Mouse (Mus musculus): ENCODE data around the gene Muc3.
A peak's percentile ranks its signal among the peaks of the same experiment; 100 is the strongest.
"Not testable (repeated sequence)": the region's sequence is repeated elsewhere in the genome, so short reads cannot be mapped to it uniquely, and the experiment has no call there.

Gene Muc3

DNA sequence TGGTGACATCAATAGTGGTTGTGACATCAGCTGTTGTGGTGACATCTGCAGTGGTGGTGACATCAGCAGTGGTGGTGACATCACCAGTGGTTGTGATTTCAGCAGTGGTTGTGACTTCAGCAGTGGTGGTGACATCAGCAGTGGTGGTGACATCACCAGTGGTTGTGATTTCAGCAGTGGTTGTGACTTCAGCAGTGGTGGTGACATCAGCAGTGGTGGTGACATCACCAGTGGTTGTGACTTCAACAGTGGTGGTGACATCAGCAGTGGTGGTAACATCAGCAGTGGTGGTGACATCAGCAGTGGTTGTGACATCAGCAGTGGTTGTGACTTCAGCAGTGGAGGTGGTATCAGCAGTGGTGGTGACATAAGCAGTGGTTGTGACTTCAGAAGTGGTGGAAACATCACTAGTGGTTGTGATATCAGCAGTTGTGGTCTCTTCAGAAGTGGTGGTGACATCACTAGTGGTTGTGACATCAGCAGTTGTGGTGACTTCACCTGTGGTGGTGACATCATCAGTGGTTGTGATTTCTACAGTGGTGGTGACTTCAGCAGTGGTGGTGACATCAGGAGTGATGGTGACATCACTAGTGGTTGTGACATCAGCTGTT is at the start of gene Muc3:
Muc3 (minus strand) TSS at position 51 of the 611 bp plus-strand sequence.
- not testable (repeated sequence) for DNase-seq (ENCODE audit: low spot score in 2 of 2)

DNA sequence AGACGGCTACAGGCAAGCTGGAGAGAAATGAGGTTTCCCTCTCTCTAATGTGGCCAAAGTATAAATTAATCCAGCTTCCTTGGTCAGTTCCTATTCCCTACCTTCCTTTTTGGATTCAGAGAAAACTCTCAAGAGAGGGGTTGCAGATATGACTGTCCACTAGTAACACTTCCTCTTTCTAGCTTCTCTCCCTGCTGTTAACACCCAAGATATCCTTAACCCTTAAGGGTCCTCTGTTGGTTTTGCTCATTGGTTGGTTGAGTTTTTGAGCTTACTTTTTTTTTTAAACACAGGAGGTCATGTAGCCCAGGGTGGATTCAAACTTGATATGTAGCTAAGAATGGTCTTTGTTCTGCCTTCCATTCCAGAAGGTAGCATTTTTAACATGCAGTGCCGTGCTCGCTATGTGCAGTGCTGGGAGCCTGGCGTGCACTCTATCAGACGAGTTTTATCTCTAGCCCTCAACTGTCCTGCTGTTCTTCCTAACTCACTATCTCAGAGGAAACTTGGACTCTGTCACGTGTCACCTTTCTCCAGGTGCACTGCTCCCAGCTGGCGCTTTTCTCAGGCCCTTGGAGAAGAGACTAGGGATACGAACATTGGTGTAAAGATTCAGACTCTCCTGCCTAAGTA is 45.5 kb upstream of the Muc3 start:
- no peak for DNase-seq (ENCODE audit: low spot score in 2 of 2)

DNA sequence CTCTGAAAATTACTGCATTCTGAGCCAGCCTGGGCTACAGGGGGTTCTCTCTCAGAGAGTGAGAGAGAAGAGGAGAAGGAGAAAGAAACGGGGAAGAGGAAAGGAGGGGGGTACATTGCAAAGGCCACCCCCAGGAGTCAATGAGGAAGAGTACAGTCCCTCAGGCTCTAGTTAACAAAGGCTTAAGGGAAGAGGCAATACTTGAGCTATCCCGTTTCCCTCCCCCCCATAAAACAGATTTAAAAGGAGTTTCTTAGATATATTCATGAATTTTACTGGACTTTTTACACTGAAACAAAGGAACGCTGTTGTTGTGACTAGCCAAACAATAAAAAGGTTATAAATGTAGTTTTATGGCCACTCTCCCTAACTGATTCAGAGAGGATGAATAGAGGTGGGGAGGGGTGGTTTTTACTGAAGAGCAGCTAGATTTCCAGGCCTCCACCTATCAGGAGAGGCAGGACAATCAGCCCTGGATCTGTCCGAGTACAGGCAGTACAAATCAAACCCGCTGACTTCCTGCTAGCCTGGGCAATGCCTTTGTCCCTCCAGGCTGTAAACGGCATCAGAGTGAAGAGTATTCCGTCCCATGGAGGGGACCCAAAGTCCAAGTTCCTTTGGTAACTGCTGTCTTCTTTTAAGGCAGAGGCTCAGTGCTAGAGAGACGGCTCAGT is 44.3 kb upstream of the Muc3 start:
- DNase-seq (ENCODE audit: low spot score in 2 of 2): no peak

DNA sequence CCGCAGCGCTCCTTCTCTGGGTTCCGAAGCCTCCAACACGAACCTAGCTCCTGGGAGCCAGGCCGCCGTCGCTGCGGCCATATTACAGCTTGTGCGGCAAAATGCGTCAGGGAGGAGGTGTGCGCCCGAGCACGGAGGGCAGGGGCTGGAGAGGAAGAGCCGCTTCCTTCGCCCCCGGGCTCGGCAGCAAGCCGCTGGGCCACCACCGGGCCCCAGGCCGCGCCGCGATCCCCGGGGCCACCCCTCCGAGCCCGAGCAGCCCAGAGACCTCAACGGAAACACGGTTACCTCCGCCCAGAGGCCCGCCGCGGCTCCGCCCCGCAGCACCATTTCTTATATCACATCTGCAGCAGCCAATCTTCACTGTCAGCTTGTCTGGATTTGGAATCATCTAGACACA is 40.2 kb upstream of the Muc3 start:
- peak; percentile 67 to 68 for DNase-seq (ENCODE audit: low spot score in 2 of 2)

DNA sequence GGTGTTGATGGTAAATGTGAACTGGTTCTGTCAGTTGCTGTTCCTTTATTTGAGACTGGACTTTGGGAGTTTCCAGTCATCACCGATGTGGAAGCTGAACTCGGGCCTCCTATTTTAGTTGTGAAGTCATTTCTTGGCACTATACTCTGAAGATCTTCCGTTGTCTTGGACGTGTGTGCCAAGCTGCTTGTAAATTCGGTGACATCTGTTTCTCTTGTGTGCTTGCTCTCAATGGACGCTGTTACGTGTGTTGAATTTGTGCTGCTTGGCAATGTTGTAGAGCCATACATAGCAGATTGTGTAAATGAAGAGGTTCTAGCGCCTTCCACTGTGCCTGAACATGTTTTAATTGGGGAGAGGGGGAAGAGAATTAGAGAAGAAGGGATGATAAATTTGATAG is 36.2 kb upstream of the Muc3 start:
- no peak for DNase-seq (ENCODE audit: low spot score in 2 of 2)

DNA sequence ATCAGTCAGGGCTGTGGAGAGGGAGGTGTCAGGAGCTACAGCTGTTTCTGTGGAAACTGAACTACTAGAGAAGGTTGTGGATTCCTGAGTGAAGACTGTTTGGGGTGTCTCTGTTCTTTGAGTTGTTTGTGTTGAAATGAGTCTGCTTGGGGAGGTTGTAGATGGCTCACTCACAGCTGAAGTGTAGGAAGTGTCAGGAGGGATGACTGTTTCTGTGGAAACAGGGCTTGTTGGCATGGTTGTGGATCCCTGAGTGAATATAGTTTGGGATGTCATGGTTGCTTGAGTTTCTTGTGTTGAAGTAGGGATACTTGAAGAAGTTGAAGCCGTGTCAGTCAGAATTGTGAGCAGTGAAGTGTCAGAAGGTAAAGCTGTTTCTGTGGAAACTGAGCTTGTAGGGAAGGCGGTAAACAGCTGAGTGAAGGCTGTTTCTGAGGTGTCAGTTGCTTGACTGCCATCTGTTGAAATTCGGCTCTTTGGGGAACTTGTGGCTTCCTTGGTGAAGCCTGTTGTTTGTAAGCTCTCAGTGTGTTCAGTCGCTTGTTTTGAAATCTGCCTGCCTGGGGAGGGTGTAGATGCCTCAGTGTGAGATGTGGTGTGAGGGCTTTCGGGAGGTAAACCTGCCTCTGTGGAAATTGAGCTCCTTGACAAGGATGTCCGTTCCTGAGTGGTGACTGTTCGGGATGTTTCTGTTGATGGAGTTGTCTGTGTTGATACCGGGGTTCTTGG is 30.7 kb upstream of the Muc3 start:
- peak; percentile 38 to 49 for DNase-seq (ENCODE audit: low spot score in 2 of 2)

DNA sequence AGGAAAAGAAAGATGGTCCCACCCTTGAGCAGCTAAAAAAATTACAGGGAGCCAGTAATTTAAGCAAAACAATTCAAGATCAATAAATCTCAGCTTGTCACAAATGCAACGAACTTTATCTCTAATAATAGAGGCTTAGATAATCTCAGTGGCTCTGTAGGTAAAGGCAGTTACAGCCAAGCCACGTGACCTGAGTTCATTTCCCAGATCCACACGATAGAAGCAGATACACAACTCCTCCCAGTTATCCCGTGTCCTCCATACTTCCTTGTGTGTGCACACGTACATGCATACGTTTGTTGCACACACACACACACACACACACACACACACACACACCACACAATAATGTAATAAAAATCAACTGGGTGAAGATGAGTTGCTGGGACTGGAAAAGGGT is 24.8 kb upstream of the Muc3 start:
- DNase-seq (ENCODE audit: low spot score in 2 of 2): no peak

DNA sequence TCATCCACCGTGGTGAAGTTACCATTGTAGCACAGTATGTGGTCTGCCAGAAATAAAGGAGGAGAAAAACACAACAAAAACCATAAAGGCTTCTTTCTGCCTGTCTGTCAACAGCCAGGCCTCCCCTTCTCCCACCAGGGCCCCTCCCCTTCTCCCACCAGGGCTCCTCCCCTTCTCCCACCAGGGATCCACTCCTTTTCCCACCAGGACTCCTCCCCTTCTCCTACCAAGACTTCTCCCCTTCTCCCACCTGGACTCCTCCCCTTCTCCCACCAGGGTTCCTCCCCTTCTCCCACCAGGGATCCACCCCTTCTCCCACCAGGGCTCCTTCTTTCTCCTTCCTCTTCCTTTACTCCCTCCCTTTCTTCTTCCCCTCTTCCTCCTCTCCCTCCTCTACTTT is 23.5 kb upstream of the Muc3 start:
- DNase-seq (ENCODE audit: low spot score in 2 of 2): no peak

DNA sequence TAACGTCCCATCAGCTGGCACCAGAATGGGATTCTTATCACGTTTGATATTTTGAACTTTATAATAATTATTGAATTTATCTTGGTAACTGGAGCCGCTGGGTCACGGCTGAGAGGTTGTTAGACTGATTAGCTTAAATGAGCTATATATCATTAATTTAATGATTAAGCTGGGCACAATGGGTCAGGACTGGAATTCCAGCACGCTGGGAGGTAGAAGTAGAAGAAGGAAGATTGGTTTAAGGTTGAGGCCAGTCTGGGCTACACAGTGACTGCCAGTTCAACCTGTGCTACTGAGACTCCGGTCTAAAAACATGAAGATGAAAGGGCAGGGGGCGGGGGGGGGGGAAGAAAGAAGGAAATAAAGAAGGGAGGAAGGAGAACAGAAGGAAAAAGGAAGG is 22.4 kb upstream of the Muc3 start:
- DNase-seq (ENCODE audit: low spot score in 2 of 2): no peak

DNA sequence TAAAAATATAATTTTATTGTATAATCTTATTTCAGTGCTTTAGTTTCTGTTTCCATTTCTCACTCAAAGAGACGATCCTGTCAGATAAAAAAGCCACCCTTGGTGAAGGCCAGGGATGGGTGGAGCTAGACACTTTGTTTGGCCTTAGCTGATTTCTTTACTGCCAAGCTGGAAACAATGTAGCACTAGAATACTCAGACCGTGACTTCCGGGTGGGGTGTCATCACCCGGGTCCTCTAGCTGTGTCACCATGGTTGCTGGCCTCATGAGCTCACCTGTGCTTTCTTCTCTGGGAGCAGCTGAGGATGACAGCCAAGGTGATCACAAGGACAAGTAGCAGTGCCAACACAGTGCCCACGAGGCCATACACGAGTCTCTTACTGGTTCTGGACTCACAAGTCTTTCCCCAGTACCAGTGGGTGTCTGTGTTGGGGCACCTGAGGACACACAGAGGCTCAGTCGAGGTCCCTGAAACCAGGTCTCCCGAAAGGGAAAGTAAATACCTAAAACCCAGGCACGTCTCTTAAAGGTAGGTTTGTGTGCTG is 21.8 kb upstream of the Muc3 start:
- DNase-seq (ENCODE audit: low spot score in 2 of 2): no peak

DNA sequence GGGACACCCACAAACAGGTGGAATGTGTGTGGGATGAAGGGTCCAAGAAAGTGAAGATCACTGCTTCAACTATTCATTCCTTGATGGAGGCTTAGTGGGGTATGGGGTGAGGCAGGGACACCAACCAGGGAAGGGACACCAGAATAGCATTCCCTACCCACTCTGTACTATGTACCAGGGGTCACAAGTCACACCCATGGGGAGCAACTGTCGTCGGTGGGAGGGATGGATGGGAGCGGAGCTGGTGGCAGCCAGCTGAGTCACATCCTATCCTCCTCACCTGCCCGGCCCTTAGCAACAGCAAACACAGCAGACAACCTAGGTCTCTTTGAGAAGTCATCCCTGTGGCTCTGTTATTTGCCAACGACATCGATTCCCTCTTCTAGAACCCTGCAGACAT is 18.4 kb upstream of the Muc3 start:
- DNase-seq (ENCODE audit: low spot score in 2 of 2): no peak

DNA sequence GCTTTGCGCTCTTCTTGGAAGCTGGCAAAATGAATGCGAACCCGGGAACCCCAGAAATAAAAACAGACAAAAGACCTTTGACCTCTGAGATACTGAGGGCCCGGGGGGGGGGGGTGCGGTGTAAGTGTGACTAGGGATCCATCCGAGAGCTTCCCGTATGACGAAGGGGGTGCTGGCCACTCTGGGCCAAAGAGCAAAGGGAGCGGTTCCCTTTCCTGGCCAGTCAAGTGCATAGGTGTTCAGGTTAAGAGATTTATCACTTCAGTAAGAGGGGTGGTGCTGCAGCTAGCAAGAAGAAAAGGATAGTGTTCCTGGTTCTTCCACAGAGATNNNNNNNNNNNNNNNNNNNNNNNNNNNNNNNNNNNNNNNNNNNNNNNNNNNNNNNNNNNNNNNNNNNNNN is 16.9 kb upstream of the Muc3 start:
- DNase-seq (ENCODE audit: low spot score in 2 of 2): no peak

DNA sequence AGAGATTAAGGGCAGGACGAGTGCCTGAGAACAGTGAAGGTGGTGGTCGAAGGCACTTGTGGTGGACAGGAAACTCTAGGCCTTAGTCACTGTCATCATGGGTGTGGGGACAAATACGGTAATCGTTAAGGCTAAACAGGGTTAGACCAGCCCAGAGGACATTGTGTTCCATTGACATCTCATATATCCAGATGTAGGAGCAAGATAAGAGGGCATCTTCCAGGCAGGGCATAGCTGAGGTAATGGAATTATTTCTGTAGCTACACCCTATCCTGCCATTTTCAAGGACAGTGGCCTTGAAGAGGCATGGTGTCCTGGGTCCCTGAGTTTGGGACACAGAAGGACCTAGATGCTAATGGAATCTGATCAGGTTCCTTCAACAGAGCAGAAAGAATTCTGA is 12.7 kb upstream of the Muc3 start:
- DNase-seq (ENCODE audit: low spot score in 2 of 2): no peak

DNA sequence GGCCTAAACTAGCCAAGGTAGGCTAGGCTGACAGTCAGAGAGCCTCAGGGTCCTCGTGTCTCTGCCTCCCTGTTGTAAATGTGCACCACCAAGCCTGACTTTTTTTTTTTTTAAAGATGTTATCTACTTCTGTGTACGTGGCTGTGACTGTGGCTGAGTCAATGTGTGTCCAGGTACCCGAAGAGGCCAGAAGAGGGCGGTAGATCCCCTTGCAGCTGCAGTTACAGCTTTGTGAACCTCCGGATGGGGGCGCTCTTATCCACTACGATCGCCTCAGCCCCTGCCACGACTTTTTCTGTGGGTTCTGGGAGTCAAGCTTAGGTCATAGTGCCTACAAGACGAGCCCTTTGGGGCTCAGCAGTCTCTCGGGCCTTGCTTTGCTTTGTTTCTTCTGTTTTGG is 10.3 kb upstream of the Muc3 start:
- peak; percentile 58 to 61 for DNase-seq (ENCODE audit: low spot score in 2 of 2)

DNA sequence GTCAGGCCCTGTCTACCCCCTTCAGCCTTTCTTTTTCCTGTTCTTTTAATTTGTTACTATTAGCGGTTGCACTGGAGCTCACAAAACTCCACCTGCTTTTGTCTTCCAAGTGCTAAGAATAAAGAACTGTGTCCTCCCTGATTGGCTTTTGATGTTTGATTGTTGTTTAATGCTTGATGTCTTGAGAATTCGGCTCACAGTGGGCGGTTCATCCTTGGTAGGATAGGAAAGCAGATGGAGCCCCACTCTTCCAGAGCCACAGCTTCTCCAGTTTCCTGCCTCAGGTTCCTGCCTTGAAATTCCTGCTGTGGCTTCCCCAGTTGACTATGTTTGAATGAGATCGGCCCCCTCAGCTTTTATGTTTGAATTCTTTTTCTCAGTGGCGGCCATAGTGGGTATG is 4.2 kb upstream of the Muc3 start:
- no peak for DNase-seq (ENCODE audit: low spot score in 2 of 2)

DNA sequence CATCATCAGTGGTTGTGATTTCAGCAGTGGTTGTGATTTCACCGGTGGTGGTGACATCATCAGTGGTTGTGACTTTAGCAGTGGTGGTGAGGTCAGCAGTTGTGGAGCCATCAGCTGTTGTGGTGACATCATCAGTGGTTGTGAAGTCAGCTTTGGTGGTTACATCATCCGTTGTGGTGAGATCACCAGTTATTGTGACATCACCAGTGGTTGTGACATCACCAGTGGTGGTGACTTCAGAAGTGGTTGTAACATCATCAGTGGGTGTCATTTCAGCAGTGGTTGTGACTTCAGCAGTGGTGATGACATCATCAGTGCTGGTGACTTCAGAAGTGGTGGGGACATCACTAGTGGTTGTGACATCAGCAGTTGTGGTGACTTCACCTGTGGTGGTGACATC is 3.5 kb upstream of the Muc3 start:
- no peak for DNase-seq (ENCODE audit: low spot score in 2 of 2)

DNA sequence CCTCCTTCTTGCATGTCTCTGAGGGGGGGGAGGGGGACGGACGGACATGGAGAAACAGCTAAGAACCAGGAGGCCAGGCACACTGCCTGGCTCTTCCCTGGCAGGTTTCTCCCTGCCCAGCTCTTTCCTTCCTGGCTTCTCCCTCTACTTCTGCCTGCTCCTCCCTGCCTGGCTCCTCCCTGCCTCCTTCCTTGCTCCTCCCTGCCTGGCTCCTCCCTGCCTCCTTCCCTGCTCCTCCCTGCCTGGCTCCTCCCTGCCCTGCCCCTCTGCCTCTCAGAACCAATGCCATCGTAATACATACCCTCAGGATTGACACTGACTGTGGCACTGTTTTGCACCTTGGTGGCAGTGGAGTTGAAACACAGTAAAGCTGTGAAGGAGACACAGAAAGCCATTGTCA is 8.3 kb downstream of the Muc3 start:
- DNase-seq (ENCODE audit: low spot score in 2 of 2): no peak

DNA sequence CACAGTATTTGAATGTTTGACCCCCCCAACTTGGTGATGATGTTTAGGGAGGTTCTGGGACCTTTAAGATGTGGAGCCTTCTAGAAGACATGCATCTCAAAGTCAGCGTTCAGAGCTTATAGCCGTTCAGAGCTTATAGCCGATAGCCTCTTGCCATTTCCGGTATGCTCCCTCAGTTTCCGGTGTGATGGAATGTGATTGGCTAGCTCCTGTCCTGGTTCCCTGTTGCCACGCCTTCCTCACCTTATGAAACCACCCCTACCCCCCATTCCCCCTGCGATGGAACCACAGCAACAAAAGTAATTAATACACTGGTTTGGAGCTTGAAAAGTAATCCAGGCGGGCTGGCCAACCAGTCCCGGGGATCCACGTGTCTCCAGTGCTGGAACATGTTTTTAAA is 10.1 kb downstream of the Muc3 start:
- no peak for DNase-seq (ENCODE audit: low spot score in 2 of 2)

DNA sequence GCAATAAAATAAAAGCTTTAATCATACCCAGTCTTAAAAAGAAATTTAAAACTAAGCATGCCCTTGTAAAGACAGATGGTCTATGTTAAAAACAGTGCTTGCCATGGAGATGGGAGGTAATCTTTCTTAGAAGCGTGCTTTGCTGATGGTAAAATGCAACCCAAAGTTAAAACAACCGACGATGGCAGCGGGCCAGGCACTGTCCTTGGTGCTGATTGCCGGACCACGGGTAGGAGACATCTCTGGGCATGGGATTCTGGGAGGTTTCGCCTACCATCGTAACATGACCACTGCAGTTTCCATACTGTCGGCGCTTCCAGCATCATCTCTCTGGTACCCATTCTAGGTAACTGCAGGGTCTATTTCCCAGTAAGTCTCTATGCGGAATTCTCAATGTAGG is 14.2 kb downstream of the Muc3 start:
- DNase-seq (ENCODE audit: low spot score in 2 of 2): no peak

DNA sequence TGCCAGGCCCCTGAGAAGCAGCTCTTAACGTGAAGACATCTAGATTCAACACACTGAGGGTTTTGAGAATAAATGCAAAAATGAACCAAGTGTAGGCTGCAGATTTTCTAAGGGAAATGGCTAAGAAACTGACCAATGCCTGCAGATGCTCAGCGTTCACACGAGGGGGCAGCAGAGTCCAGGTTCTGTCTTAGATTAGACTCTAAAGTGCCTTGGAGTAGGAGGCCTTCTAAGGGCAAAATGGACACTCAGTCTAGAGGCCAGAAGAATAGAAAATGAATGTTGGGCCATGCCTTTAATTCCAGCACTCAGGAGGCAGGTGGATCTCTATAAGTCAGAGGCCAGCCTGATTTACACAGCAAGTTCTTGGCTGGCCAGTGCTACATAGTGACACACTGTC is 17.6 kb downstream of the Muc3 start:
- no peak for DNase-seq (ENCODE audit: low spot score in 2 of 2)

DNA sequence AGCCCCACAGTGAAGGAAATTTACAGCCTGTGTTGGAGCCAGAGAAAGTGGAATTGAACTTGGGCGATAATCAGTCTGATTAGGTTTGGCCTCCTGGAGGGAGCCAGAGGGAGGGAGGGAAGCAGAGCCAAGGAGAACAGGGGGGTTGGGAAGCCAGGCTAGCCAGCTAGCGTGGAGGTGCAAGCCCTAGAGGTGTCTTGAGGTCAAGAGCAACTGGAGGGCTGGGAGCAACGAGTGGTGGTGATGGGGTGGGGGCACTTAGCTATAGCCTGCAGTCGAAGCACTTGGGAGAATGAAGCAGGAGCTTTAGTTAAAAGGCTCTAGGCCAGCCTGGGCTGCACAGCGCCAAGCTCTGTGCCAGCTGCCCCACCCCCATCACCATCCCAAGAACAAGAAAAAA is 19.8 kb downstream of the Muc3 start:
- no peak for DNase-seq (ENCODE audit: low spot score in 2 of 2)

DNA sequence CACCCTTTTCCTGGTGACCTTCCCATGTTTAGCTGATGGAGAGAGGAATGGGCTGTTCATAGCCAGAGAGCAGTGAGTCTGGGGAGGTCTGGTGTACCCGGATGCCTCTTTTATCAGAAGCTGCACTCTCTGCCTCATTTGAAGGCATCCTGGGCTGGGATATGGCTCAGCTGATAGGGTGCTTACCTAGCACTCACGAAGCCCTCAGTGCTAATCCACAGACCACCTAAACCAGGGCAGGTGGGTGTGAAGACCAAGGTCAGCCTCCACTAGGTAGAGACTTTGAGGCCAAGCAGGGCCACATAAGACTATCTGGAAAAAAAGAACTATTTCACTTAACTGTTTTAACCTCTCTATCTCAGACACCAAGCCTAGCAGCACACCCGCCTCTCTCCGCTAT is 25.6 kb downstream of the Muc3 start:
- DNase-seq (ENCODE audit: low spot score in 2 of 2): no peak

Measured in spleen, postnatal 36 days (tissue).